Mouse (Mus musculus) bone marrow macrophage, adult 2 months (primary cell): ENCODE data around the gene Smndc1. TPM values are rescaled to one million over a fixed set of nuclear protein-coding genes. Genes with fewer than 3 reads are reported as not detected.
"Not testable (repeated sequence)": the region's sequence is repeated elsewhere in the genome, so short reads cannot be mapped to it uniquely, and the experiment has no call there.

Experiments
- H3K27ac ChIP-seq: 2 replicates; pipeline ENCODE4 v1.5.1; 2012; ENCODE audit warnings: low read depth, low read length; ENCODE audit not compliant: insufficient read depth
- H3K4me1 ChIP-seq: 2 replicates; pipeline ENCODE4 v1.6.1; 2012; ENCODE audit warnings: low read length; ENCODE audit not compliant: control insufficient read depth, insufficient read depth
- H3K4me3 ChIP-seq: 2 replicates; pipeline ENCODE4 v1.5.1; 2012; ENCODE audit warnings: mild to moderate bottlenecking, low read length, moderate library complexity; ENCODE audit not compliant: insufficient read depth
- CTCF ChIP-seq: IDR thresholded peaks from 2 replicates; pipeline ENCODE4 v1.5.1; 2012; ENCODE audit warnings: low read depth, mild to moderate bottlenecking, low read length, moderate library complexity
- POLR2A ChIP-seq: IDR thresholded peaks from 2 replicates; pipeline ENCODE4 v1.6.1; 2012; ENCODE audit warnings: mild to moderate bottlenecking, low read depth, low read length, borderline replicate concordance
- polyA plus RNA-seq: library from polyadenylated mRNA; stranded (reverse); fragments of >200 nt; gene quantifications from 2 replicates; pipeline ENCODE4 v1.2.4, GENCODE M21; 2012; ENCODE audit not compliant: missing spikeins, insufficient read depth, insufficient read length

Smndc1 gene
- polyA plus RNA-seq, 1 experiment = 40.8 TPM

DNA sequence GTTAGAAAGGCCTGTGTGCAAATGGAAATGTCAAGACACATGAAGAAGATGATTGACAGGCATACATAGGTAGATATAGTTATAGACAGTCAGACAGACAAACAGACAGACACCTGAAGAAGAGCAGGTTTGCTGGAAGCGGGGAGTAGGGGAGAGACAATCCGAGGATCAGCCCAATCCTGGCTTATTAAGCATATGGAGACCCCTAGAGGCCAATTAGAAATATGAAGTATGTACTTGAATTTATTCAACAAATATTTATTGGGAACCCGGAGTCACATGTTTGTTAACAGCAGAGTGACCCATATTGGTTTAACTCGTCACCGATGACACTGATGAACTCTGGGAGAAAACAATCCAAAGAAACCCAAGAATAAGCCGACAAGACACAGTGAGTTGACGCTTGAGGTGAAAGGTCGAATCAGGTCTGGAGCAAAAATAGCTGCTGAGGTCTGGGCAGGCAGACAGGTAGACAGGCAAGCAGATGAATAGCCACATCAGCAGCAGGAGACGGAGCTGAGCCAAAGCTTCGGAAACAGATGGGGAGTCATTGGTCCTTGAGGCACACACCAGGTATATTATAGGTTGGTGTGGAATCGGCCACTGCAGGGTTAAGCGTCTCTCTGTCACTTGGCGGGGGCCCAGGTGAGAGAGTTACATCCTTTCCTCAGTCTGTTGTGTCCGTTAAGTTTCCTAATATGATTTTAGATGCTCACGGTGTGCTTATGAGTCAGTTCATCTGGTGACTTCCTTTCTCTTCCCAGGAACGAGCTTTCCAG is 10.1 kb upstream of the Smndc1 start:
- TF ChIP-seq POLR2A (no peak), CTCF (no peak)

DNA sequence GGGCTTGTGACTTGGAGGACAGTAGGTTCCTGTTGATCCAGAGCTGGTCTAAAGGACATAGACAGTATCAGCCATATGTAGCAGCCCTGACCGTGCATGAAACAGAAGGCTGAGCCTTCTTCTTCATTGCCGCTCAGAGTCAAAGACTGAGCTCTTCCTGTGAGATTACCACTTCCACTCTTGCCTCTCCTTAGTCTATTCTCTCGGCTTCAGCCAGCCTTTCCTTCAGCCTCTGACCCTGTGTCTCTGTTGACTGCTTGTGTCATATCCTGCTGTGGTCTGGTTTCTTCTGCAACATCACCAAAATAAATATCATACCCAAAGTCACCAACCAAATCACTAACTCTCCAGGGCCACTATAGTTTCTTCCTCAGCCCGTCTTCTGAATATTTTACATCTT is 8.8 kb upstream of the Smndc1 start:
- Histone ChIP-seq H3K27ac (no peak overlapping the region), H3K4me3 (no peak overlapping the region), H3K4me1 (peaks cover 15% of the 10 kb centered on the region)
- TF ChIP-seq POLR2A = no peak
- no peak for TF ChIP-seq CTCF

More for the DNA sequence above, 10.1 kb upstream of the Smndc1 start:
- Histone ChIP-seq H3K27ac (no peak overlapping the region), H3K4me1 (peaks cover 21% of the 10 kb centered on the region), H3K4me3 (no peak overlapping the region)

DNA sequence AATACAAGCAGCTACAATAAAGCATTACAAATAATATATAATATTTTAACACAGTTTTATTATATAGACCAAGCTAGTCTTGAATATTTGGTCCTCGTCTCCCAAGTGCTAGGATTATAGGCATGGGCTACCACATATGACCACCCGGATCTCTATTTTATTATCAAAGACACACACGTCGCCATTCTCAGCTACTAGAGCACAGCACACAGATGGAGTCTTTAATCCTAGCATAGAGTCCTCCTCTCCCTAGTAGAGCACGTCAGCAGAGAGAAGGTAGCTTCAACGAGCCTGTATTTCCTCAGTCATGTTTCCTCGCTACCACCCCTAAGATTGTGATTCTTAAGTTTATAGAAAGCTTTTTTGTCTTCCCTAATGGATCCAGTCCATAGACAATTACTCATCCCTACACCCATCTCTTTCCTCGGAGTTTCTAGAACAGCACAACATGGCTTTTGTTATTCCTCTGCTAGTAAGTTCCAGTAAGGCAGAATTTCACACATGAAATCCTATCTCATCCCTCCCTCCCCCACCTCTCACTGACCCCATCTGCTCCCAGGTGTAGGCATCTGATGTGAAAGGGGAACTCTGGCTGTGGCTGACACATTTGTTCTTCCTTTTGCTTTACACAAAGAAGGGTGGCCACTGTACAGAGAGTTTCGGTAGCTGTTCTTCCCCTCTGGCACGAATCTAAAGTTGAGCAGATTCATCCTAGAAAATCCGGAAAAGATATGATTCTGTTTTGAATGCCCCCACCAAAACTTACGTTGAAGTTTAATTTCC is 7.3 kb upstream of the Smndc1 start:
- Histone ChIP-seq H3K4me3 (no peak overlapping the region), H3K27ac (no peak overlapping the region), H3K4me1 (peaks cover 16% of the 10 kb centered on the region)
- no peak for TF ChIP-seq CTCF
- no peak for TF ChIP-seq POLR2A

DNA sequence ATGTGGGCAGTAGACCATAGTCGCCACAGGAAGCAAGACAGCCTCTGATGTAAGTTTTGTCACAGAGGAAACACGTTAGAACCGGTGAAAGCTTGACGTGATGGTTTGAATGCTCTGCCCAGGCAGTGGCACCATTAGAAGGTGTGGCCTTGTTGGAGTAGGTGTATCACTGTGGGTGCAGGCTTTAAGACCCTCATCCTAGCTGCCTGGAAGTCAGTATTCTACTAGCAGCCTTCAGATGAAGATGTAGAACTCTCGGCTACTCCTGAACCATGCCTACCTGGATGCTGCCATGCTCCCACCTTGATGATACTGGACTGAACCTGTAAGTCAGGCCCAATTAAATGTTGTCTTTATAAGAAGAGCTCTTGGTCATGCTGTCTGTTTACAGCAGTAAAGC is 5.4 kb upstream of the Smndc1 start:
- H3K27ac ChIP-seq, H3K4me3 ChIP-seq: not testable (repeated sequence)
- peaks cover 23% of the 10 kb centered on the region for H3K4me1 ChIP-seq

- peaks cover 23% of the 10 kb centered on the region for H3K4me1 ChIP-seq
- not testable (repeated sequence) for H3K27ac ChIP-seq
These were observed 4.6 kb upstream of the Smndc1 start for GRCm38 (mm10) chr19:53394956-53395355.

DNA sequence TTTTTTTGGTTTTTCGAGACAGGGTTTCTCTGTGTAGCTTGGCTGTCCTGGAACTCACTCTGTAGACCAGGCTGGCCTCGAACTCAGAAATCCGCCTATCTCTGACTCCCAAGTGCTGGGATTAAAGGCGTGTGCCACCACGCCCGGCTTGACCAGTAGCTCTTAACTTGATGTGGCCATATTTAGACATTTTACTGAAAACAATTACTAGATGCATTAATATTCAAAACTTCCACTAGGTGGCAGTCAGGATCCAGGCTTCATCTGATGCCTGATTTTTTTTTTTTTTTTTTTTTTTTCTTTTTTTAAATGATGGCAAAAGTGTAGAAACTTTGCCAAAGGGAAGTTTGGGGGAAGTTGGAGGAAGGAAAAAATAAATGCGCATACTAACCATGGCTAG is 4.2 kb upstream of the Smndc1 start:
- Histone ChIP-seq H3K27ac (no peak overlapping the region), H3K4me3 (no peak overlapping the region)
- TF ChIP-seq POLR2A (no peak), CTCF (no peak)

More at GRCm38 (mm10) chr19:53394956-53395355, 4.6 kb upstream of the Smndc1 start:
- not testable (repeated sequence) for H3K4me3 ChIP-seq

DNA sequence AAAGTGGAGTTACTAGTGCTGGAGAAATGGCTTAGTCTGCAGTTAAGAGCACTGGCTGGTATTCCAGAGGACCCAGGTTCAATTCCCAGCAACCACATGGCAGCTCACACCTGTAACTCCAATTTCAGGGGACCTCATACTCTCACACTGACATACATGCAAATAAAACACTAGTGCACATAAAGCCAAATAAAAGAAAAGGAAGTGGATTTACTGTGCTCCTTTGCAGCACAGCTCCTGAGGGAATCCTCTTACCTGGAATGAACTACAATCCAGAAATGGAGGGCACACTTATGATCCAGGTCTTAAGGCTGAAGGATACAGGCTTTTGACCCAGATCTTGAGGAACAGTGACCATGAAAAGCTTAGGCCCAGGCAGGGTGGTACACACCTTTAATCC is 3.3 kb upstream of the Smndc1 start:
- TF ChIP-seq POLR2A (no peak), CTCF (no peak)
- Histone ChIP-seq H3K4me3 (no peak overlapping the region), H3K27ac (no peak overlapping the region), H3K4me1 (peaks cover 23% of the 10 kb centered on the region)

More for the DNA sequence above, 4.2 kb upstream of the Smndc1 start:
- H3K4me1 ChIP-seq = peaks cover 23% of the 10 kb centered on the region

- Histone ChIP-seq H3K27ac (no peak overlapping the region), H3K4me3 (no peak overlapping the region), H3K4me1 (peaks cover 17% of the 10 kb centered on the region)
- TF ChIP-seq POLR2A (no peak), CTCF (no peak)
These were observed 2.5 kb upstream of the Smndc1 start for GRCm38 (mm10) chr19:53392781-53393343.

GRCm38 (mm10) chr19:53391787-53392186 is 1.4 kb upstream of the Smndc1 start:
- Histone ChIP-seq H3K27ac (0 out of 2 replicates have a peak overlapping the region, but pooled peaks have one; percentile 62), H3K4me1 (peaks cover 17% of the 10 kb centered on the region), H3K4me3 (peak overlapping the region; percentile 67)
- no peak for TF ChIP-seq CTCF
- TF ChIP-seq POLR2A = no peak

DNA sequence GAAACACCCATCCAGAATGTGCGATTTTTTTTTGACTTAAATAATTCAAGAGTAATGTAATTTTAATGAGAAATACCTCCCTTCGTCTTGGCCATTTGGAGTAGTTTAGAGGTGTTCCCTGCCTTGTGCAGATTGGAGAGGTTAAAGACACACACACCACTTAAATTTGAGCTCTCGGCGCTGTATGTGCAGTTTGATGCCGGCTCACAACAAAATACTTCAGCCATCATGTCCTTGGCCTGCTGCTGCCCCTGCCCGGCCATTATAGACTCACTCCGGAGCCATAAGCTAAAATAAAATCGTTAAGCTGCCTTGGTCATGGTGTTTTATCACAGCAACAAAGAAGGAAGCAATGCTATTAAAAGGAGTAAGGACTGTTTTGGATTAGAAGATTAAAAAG is 1.0 kb upstream of the Smndc1 start:
- TF ChIP-seq CTCF (no peak), POLR2A (no peak)
- Histone ChIP-seq H3K4me3 (peak overlapping the region; percentile 67), H3K4me1 (peaks cover 17% of the 10 kb centered on the region), H3K27ac (peak overlapping the region; percentile 62)
